Mouse (Mus musculus): ENCODE results near the gene Brwd1.
"Not testable (repeated sequence)": the region's sequence is repeated elsewhere in the genome, so short reads cannot be mapped to it uniquely, and the experiment has no call there.

Gene Brwd1

DNA sequence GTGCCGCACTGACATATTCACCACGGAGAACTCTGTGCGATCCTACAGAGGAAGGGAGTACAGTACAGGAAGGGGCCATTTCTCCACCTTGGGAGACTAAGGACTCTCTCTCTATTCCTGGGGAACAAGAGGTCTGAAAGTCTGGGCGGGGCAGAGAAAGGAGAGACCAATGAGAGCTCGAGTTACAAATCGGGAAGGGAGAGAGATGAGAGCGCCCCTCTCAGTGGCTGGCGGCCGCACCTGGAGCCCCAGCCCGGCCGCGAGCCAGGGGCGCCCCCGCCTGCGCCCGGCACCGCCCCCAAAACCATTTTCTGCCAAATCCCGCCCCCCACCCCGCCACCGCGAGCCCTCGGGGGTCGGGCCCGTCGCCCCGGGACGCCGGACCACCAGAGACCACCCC lies 995 bp downstream of the Brwd1 start:
- peak; percentile 82 to 88 for DNase-seq (ENCODE audit: low spot score in 2 of 2)

DNA sequence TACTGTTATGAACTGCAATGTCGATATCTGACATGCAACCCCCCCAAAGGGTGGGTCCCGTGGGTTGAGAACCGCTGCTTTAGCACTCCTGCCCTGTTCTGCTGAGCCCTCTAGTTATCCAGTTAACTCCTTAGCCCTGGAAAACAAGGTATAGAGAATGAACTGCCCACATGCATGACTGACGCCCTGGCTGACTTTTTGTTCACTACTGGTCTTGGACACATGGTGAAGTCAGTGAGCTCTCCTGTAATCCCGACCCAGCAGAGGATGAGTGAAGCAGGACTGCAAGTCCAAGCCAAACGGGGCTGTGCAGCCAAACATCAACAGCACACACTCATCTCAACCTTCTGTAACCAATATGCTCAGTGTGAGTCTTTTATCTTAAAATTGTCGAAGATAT lies 1.8 kb downstream of the Brwd1 start:
- no peak for DNase-seq (ENCODE audit: low spot score in 2 of 2)

- no peak for DNase-seq (ENCODE audit: low spot score in 2 of 2)
Measured at GRCm38 (mm10) chr16:96068364-96068763, 14.0 kb downstream of the Brwd1 start.

DNA sequence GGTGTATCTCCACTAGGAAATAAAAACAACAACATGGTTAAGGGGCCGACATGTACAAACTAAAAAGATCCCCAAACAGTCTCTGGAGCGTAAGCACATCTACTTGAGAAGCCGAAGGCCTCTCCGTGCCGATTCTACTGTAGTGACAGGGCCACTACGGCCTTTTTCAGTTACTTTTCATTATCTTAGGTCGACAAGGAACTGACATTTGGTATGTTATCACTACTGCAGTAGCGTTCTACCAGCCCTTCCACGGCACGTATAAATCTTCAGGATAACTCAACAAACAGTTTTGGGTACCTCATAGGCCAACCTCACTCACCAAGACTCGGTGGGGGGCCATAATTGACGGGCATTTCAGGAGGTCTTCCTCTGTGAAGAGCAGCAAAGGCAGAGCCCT lies 16.2 kb downstream of the Brwd1 start:
- DNase-seq (ENCODE audit: low spot score in 2 of 2) = no peak

DNA sequence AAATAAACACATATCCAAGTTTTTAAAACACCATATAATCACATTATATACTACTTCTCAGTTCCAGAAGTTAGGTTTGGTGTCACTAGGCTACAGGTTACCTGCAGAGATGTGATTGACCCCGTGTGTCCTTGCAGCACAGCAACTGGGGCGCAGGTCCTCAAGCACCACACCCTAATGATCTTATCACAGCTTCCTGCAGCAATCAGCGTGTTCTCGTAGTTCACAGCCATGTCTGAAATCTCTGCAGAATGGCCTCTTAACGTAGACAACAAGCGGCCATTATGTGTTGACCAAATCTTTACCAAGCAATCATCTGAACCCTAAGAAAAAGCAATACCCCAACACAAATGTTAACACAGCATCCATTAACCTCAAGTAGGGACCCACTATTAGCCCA lies 17.7 kb downstream of the Brwd1 start:
- DNase-seq (ENCODE audit: low spot score in 2 of 2) = no peak

- DNase-seq (ENCODE audit: low spot score in 2 of 2) = peak; percentile 7 to 36
Measured at GRCm38 (mm10) chr16:96044096-96044495, 38.2 kb downstream of the Brwd1 start.

DNA sequence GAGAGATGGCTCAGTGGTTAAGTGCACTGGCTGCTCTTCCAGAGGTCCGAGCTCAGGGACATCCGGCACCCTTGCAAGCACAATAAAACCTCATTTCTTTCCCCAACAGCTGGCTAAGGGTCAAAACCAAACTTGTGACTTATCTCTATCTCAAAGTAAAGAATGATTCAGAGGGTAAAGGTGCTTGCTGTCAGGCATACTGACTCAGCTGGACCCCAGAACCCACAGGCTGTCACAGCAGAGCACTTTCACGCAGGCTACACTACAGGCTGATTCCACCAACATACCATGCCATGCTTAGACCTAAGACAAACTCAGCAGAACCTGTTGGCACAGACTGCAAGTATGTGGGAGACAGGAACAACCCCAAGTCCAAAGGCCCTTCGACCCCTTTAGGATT lies 41.6 kb downstream of the Brwd1 start:
- DNase-seq (ENCODE audit: low spot score in 2 of 2) = no peak

- DNase-seq (ENCODE audit: low spot score in 2 of 2) = no peak
Measured at GRCm38 (mm10) chr16:96039538-96039937, 42.8 kb downstream of the Brwd1 start.

GRCm38 (mm10) chr16:96034473-96034872 lies 47.9 kb downstream of the Brwd1 start:
- DNase-seq (ENCODE audit: low spot score in 2 of 2) = no peak

- no peak for DNase-seq (ENCODE audit: low spot score in 2 of 2)
Measured at GRCm38 (mm10) chr16:96032368-96033043, 49.8 kb downstream of the Brwd1 start.

DNA sequence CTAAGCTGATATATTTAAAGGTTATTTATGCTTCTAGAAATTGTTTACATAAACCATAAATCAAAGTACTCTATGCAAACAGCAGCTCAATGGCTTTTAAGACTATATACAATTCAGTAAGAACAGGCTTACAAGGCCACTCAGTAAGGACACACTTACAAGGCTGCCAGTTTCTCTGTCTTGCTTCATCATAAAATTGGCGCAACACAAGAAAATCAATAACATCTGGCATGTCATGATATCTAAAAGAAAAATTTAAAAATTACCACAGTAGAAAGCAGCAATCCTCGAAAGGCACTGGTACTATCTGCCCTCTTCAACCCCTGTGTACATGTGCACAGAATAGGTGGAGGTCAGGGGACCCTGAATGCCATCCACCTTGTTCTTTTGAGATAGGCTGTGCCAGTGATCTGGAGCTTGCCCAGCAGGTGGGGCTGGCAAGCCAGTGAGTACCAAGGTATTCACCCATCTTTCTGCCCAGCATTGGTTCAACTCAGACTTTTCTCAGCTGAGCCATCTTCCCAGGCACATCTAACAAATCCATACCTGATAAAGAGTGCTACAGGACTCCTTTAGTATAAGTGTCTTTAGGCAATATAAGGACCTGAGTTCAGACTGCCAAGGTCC lies 51.7 kb downstream of the Brwd1 start:
- peak in 1 of 2 experiments; percentile 16 for DNase-seq (ENCODE audit: low spot score in 2 of 2)

- no peak for DNase-seq (ENCODE audit: low spot score in 2 of 2)
Measured at GRCm38 (mm10) chr16:96026256-96026655, 56.1 kb downstream of the Brwd1 start.

DNA sequence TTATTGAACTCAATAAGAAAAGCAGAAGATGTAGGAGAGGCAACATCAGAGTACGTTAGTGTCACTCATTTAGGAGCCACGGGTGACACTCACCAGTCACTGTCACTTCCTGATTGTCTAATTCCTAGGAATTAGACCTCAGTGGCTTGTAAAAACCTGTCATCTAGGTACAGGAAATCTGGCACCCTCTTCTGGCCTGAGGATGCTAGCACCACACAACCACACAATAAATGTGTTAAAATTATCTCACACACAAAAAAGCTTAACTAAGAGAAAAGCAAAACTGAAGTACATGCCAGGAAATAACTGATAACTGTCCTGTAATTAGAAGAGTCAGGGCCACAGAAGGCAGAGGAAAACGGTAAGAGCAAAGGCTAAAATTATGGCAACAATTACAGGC lies 57.1 kb downstream of the Brwd1 start:
- no peak for DNase-seq (ENCODE audit: low spot score in 2 of 2)

DNA sequence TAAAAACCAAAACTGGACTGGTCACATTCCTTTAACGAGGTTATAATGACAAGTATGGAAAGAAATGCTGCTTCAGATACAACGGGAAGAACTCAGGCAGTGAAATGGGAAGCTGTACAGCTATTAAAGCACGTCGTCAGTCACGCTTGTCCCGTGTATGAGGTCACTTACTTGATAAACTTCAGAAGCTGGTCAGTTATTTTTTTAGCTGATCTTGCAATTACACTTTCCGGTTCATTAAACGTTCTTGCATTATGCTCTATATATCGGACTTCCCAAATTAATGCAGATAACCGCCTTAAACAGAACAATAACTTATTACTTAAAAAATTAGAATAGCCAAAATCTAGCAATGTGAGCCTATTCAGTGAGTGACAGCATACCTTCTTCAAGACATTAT lies 61.3 kb downstream of the Brwd1 start:
- no peak for DNase-seq (ENCODE audit: low spot score in 2 of 2)

- DNase-seq (ENCODE audit: low spot score in 2 of 2) = not testable (repeated sequence)
Measured at GRCm38 (mm10) chr16:96009124-96009523, 73.2 kb downstream of the Brwd1 start.

GRCm38 (mm10) chr16:96004278-96004677 lies 78.0 kb downstream of the Brwd1 start:
- DNase-seq (ENCODE audit: low spot score in 2 of 2) = not testable (repeated sequence)

DNA sequence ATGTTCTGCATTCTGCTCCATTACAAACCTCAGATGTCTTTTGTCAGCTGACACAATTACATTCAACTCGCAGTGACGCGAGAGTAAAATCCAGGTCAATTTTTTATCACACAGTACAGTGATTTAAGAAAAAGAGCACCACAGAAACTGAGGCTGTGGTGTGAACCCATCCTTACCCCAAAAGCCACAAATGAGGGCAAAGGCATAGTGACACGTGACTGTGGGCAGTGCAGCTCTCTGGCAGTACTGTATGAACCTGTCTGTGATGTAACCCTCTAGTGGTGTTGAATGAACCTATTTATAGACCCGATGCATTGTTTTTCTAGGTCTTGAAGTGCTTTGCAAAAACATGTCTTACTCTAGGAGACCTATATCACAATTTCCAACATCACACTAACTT lies 83.0 kb downstream of the Brwd1 start:
- DNase-seq (ENCODE audit: low spot score in 2 of 2) = peak; percentile 49 to 66

DNA sequence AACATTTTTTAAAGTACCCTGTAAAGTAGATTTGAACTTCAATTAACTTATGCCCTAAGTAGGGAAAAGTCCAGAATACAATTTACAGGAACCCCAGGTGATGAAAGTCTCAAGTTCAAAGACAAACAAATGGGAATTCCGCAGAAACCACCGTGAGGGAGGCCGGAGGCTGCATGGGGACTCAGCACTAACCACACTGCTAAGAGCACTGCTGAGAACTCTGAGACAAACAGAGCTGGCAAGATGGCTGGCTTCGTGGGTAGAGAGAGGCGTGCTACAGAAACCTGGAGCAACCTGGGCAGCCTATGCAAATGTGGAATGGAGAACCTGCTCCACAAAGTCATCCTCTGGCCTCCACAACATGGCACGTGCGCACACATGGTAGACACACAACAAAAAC lies 86.2 kb downstream of the Brwd1 start:
- no peak for DNase-seq (ENCODE audit: low spot score in 2 of 2)

GRCm38 (mm10) chr16:95994576-95994975 lies 87.8 kb downstream of the Brwd1 start:
- not testable (repeated sequence) for DNase-seq (ENCODE audit: low spot score in 2 of 2)

GRCm38 (mm10) chr16:95992596-95992995 lies 89.7 kb downstream of the Brwd1 start:
- DNase-seq (ENCODE audit: low spot score in 2 of 2) = no peak

DNA sequence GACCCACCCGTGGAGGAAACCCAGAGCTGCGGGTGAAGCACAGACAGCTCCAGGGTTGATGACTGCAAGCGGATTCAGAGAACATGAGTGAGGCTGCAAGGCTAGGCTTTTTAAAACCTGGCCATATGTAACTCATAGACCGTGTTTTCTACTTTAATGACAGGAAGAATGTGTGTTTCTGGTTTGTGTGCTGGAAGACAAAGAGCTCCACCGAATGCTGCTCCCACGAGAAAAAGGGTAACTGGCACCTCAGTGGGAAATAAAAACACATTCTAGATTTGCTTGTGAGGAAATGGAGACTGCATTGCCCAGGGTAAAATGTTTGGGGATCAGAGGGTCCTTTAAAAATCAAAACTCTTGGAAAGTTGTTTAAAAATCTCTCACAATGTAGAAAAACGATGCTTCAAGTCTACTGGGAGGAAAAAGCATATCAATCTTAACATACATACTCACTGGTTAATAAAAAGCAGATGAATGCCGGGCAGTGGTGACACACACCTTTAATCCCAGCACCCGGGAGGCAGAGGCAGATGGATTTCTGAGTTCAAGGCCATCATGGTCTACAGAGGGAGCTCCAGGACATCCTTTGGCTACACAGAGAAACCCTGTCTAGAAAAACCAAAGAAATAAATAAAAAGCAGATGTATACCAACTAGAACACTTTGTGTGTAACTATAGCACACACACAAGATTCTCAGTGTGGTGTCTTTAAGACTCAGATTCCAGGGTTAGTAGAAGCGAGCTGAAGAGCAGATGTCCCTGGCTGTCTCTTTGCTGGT lies 91.0 kb downstream of the Brwd1 start:
- DNase-seq (ENCODE audit: low spot score in 2 of 2) = no peak

DNA sequence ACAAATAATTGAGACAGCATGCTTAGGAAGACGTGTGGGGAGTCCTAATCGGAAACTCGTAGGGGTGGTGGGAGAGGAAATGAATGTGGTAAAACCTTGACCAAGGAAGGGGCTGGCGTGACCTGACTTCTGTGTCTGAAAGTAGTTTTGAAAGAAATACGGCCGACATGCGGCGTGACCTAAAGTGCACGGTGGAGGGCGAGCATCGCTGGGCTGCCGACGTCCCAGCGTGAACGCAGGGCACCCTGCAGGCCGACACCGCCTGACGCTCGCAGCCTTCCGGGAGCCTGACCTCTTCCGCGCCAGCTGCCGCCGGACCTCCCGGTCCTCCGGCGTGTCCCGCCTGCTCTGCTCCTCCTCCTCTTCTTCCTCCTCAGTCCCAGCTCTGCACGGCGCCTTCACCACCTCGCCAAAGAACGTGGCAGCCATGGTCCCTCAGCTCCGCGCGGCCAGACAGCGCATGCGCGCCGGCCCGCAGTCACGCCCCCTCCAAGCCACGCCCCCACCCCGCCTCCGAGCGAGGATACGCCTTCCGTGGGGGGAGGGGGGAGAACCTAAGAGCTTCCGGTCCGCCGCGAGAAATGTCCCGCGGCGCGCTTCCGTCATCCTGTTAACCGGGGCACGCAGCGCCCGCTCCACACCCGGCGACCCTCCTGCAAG lies 91.7 kb downstream of the Brwd1 start, which contains the start of gene Psmg1:
TSS of gene Psmg1 (minus strand) at position 499 of the 660 bp plus-strand sequence.
- DNase-seq (ENCODE audit: low spot score in 2 of 2) = peak; percentile 98

Data from natural killer cell, adult 2 months (primary cell).